Mouse (Mus musculus): ENCODE data around the gene Thoc6.

Gene Thoc6

DNA sequence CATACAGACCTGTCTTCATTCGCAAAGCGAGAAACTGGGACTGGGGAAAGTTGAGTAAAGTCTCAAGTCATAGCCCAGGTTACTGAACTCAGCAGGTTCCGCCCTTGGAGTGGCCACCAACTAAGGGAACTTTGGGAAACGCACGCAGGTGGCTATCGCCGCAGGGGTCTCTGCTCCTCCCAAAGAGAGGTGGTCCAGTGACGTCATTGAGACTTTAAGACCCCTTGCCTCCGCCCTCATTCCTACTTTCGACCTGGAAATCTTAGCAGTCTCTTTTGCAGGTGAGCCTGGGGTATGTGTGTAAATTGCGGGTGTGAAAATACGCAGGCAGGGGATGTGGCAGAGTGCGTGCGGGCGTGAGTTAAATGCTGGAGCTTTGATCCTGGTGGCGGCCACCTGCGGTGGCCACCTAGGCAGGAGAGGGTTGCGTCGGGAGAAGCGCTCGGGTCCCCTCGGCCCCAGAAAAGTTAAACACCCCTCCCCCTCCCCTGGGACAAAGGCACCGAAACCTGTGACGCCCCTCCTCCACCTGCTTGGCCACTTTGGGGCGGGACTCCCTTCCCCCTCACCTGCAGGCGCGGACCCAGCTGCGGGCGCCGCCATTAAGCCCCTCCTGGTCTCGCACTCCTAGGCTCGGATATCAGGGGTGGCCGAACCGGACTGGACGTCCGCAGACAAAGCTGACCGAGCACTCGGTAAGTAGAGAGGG is 5.6 kb upstream of the Thoc6 start, which contains the start of gene Cldn6:
TSS of gene Cldn6 (plus strand) at position 123 of the 709 bp plus-strand sequence.
- in situ Hi-C loops (cut with MboI; ENCODE audit: low sequenced_read_pairs), result no loop called here

DNA sequence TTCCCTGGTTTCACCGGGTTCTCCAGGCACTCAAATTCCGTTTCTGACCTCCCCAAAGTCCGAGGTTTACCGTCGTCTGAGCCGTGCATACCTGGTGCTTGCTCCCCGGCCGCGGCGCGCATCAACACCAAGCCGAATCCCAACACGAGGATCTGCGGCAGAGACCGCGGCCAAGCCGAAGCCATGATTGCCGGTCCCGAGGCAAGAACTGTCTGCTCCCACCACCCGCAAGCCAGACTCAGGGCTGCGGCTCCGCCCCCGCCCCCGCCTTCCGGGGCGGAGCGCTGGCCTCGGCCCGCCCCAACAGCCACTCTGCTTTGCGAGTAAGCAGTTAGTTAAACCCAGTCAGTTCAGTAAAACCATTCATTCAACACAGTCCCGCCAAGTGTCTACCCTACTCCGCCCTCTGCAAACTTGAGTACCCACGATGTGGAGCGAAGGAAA is 3.6 kb upstream of the Thoc6 start, which contains the start of gene Tnfrsf12a:
TSS of gene Tnfrsf12a (minus strand) at position 233 of the 444 bp plus-strand sequence.
- in situ Hi-C loops (cut with MboI; ENCODE audit: low sequenced_read_pairs), result no loop called here

DNA sequence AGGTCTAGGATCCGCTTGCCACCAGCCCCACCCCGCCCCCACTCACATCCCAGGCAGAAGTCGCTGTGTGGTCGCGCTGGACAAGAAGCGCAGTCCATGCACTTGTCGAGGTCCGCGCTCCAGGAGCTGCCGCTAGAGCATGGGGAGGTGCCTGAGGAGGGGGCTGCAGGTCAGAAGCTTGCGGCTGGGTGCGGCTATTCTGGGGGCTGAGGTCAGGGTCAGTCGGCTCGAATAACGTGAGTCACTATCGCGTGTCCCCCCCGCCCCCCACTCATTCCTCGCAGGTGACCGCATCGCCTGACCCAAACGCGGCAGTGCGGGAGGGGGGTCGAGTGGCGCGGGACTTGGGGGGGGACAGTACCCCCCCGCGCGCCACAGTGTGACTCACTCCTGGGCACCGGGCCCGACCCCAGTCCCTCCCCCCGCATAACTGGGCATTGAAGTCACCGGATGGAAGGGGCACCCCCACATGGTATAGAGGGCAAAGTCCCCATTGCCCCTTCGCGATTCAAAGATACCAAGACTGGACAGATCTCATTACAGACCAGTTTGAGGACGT is 2.9 kb upstream of the Thoc6 start:
- in situ Hi-C loops (cut with MboI; ENCODE audit: low sequenced_read_pairs), result no loop called here

DNA sequence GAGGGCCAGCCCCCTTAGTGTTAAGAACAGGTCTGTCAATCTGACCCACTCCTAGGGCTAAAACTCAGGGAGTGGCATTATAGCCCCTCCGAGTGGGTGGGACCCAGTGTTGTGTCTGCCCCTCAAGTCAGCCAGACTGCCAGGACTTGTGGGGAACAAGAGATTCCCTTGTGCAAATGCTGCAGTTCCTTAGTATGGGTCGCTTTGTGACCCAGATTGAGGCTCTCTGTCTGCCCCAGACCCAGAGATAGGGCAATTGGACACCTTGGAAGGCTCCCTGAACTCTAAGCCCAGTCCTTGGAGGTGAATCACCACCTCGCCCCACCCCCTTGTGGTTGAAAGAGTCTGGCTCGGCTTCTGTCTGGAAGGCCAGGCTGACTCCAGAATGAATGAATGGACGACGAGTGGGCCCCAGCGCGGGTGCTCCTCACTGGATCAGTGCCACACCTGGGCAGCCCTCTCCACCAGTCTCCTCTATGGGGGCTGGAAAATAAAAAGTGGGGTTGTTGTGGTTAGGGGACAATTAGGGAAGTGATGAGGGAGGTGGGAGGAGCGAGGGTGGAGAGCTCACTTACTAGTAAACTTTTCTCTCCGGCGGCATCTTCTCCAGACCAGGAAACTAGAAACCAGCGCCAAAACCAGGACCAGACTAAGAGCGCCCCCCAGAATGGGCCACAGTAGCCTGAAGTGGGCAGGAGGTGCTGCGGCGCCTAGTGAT is 2.0 kb upstream of the Thoc6 start:
- in situ Hi-C loops (cut with MboI; ENCODE audit: low sequenced_read_pairs), result no loop called here

- in situ Hi-C loops (cut with MboI; ENCODE audit: low sequenced_read_pairs), result no loop called here
These were observed 1.4 kb upstream of the Thoc6 start for GRCm38 (mm10) chr17:23675127-23675526.

GRCm38 (mm10) chr17:23674271-23674952 is 730 bp upstream of the Thoc6 start:
- in situ Hi-C loops (cut with MboI; ENCODE audit: low sequenced_read_pairs), result no loop called here

GRCm38 (mm10) chr17:23672761-23673160 is 921 bp downstream of the Thoc6 start:
- in situ Hi-C loops (cut with MboI; ENCODE audit: low sequenced_read_pairs), result no loop called here

GRCm38 (mm10) chr17:23671519-23671918 is 2.2 kb downstream of the Thoc6 start:
- in situ Hi-C loops (cut with MboI; ENCODE audit: low sequenced_read_pairs), result no loop called here

DNA sequence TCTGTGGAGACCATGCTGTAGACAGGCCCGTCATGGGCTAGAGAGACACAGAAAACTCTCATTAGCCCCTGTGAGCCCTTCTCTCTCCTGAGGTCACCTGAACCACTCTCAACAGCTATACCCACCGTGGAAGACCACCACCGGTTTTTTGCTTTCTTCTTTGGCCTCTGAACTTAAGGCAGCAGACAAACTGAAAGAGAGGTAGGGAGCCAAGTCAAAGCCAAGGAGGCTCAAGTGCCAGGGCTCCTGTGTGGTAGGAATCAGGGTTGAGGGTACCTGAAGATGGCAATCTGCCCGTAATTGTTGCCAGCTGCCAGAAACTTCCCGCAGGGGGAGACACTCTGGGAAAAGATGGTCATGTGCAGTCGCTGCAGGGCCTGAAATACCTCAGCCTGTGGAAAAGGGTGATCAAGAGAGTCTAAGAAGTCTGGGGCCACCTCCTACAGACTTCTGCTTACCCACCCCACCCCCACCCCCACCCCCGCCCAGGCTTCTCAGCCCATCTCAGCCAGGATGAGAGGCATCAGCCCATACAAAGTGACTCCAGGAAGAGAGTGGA is 3.1 kb downstream of the Thoc6 start:
- in situ Hi-C loops (cut with MboI; ENCODE audit: low sequenced_read_pairs), result no loop called here

GRCm38 (mm10) chr17:23665511-23665910 is 8.2 kb downstream of the Thoc6 start:
- in situ Hi-C loops (cut with MboI; ENCODE audit: low sequenced_read_pairs), result no loop called here

GRCm38 (mm10) chr17:23664556-23665021 is 9.1 kb downstream of the Thoc6 start:
- in situ Hi-C loops (cut with MboI; ENCODE audit: low sequenced_read_pairs), result no loop called here

DNA sequence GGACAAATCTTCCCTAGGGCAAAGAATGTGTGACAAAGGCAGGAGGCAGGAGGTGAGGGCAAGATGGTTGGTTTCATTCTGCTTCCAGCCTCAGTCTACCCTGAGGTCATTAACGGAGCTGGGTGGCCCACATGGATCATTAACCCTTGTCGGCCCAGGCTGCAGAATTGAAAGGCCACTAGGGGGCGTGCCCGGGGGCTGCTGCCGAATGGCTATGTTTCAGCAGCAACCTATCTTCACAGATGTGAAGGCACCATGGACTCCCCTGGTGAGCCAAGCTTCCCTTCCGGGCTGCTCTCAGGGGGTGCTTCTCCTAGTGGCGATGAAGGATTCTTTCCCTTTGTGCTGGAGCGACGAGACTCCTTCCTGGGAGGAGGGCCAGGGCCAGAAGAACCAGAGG is 12.2 kb downstream of the Thoc6 start:
- in situ Hi-C loops (cut with MboI; ENCODE audit: low sequenced_read_pairs), result no loop called here

DNA sequence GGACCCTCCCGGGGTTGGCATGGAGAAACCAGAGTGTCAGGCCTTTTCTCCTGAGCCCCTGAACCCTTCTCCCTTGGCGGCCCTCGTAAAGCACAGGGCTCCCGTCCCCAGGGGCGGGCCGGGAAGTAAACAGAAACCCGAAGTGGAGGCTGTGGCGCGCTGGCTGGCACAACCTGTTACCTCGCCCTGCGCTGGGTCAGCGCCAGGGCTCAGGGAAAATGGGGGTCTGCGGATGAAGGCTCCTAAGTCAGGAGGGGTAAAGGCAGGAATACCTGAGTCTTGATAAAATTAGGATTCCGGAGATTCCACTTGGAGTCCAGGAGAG is 12.8 kb downstream of the Thoc6 start:
- in situ Hi-C loops (cut with MboI; ENCODE audit: low sequenced_read_pairs), result no loop called here

- in situ Hi-C loops (cut with MboI; ENCODE audit: low sequenced_read_pairs), result no loop called here
These were observed 13.4 kb downstream of the Thoc6 start, which contains the start of gene Bicdl2 for GRCm38 (mm10) chr17:23660117-23660875. Gene Bicdl2 (plus strand): TSS chr17:23660506.

DNA sequence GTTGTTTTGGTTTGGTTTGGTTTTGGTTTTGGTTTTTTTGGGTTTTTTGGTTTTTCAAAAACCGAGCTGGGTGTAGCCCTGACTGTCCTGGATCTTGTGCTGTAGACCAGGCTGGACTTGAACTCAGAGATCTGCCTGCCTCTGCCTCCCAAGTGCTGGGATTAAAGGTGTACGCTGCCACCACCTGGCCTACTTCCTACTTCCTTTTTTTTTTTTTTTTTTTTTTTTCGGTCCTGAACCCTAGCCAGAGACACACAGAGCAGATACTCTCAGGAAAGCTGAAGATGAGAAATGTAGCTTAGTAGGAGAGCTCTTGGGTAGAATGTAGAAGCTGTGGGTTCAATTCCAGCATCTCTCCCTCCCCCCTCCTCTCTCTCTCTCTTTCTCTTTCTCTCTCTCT is 15.2 kb downstream of the Thoc6 start:
- in situ Hi-C loops (cut with MboI; ENCODE audit: low sequenced_read_pairs), result no loop called here

DNA sequence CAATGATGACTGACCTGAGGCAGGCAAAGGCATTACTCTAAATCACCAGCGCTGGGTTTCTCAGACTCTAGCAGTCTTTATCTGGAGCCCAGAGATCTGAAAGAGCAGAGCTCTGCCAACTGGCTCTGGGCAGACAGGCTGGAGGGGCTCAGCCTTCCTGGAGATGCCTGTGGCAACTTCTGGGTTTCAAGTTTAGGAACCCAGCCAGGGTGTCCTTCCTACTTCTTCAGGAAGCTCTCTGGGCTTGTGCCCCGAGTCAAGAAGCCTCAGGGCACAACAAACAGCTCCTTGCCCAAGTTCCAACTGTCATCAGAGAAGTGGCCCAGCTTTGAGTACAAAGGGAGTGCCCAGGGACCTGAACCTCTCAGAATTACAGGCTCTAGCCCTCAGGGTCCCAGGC is 19.3 kb downstream of the Thoc6 start:
- in situ Hi-C loops (cut with MboI; ENCODE audit: low sequenced_read_pairs), result no loop called here

DNA sequence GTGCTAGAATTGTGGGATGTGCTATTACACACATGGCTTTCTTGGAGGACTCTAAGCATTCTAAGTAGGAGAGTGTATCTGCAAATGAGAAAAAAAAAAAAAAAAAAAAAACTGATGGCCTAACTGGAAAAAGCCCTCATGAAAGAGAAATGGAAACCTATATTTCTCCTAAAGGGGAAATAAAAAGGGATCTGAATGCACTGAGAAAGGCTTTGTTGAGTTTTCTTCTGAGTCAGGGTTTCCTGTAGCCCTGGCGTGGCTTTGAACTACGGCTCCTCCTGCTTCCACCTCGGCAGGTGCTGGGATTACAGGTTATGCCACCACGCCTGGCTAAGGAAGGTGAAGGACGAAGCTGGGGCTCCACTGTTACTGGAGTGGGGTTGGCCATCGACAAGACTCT is 19.7 kb downstream of the Thoc6 start:
- in situ Hi-C loops (cut with MboI; ENCODE audit: low sequenced_read_pairs), result no loop called here

DNA sequence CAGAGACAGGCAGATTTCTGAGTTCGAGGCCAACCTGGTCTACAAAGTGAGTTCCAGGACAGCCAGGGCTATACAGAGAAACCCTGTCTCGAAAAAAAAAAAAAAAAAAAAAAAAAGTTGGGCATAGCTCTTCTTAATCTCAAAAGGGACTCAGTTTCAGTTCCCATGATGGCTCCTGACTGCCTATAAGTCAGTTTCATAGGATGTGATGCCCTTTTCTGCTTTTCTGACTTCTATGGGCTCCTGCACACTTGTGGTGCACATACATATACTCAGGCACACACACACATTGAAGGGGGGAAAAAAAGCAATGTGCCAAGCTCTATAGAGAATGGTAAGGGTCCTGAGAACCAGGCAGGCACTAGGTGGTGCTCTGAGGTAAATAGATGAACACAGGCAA is 20.4 kb downstream of the Thoc6 start:
- in situ Hi-C loops (cut with MboI; ENCODE audit: low sequenced_read_pairs), result no loop called here

DNA sequence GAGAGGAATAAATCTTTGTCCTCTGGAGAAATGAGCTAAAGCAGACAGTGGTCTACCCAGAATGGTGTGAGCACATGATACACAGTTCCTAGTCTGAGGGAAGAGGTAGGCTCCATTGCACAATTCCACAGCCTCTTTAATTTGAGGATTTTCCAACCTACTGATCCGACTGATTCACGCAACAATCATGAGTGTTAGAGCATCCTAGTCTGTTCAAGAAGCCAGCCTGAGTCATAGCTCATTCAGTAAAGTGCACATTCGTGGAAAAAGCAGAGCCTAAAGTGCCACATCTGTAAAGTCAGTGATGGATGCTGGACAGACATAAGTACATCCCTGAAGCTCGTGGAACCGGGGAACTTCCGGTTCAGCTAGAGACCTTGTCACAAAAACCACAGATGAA is 22.3 kb downstream of the Thoc6 start:
- in situ Hi-C loops (cut with MboI; ENCODE audit: low sequenced_read_pairs), result no loop called here

DNA sequence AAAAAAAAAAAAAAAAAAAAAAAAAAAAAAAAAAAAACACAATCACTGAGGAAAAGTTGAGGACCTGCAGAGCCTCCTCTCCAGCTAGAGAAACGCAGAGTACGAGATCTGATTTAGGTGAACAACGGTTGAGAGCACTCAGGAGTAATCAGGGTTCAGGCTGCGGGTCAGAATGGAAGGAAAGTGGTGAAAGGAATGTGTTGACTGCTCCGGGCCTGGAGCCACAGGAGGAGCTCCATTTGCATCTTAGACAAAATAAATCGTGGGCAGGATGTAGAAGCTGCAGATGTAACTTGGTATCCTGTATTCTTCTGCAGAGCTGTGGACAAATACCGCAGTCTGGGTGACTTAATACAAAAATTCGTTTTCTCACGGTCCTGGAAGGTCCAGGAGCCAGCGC is 27.8 kb downstream of the Thoc6 start:
- in situ Hi-C loops (cut with MboI; ENCODE audit: low sequenced_read_pairs), result no loop called here

All from CH12F3 (cell line).